Mouse (Mus musculus): ENCODE measurements around the gene Pphln1.

Gene Pphln1

GRCm38 (mm10) chr15:93435998-93436397 lies 37.8 kb downstream of the Pphln1 start:
- DNase-seq, result no peak

DNA sequence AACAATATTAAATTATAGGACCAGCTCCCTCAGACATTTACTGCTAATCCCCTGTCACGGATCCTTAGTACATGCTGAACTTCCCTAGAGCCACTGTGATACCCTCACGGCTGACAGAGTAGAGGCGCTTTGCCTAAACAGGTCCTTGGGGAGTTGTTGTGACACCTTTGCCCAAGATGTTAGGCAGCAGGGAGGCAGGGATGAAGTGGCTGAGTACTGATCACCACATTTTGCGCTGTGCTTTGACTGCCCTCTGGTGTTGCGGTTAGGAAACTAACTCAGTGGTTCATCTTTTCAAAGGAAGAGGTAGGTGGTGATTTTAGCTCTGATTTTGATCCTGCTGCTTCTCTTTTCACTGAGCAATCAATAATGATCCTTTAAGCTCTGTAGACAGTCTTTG lies 40.5 kb downstream of the Pphln1 start:
- peak; percentile 54 to 63 for DNase-seq

DNA sequence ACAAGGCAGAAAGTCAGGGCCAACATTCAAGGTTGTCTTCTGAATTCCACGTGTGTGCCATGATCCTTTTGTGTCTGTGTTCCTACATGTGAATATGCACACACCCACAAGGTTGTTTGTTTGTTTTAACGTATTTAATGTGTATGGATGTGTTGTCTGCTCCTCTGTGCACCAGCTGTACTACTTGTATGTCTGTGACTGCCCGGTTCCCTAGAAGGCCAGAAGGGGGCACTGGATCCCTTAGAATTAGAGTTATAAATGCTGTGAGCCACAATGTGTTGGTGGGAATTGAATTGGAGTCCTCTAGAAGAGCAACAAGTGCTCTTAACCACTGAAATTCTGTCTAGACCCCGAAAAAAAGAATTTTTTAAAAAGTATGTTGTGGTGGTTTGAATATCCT lies 44.1 kb downstream of the Pphln1 start:
- DNase-seq, result peak in 1 of 2 experiments; percentile 12

DNA sequence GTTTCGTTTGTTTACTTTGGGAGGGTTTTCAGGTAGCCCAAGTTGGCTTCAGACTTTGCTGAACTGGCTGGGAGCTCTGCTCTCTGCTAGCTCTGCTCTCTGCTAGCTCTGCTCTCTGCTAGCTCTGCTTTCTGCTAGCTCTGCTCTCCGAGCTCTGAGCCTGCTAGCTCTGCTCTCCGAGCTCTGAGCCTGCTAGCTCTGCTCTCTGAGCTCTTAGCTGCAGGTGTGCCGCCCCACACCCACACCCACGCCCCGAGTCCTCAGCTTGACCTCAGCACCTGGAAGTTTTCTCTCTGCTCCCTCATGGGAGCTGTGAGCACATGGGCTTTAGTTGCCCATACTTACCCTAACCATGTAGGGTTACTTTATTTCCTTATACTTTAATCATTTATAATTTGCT lies 45.5 kb downstream of the Pphln1 start:
- DNase-seq, result no peak

GRCm38 (mm10) chr15:93448862-93449261 lies 50.7 kb downstream of the Pphln1 start:
- no peak for DNase-seq

GRCm38 (mm10) chr15:93453296-93453695 lies 55.1 kb downstream of the Pphln1 start:
- no peak for DNase-seq

GRCm38 (mm10) chr15:93456005-93456404 lies 57.9 kb downstream of the Pphln1 start:
- peak in 1 of 2 experiments; percentile 48 for DNase-seq

GRCm38 (mm10) chr15:93459422-93459821 lies 61.3 kb downstream of the Pphln1 start:
- no peak for DNase-seq

GRCm38 (mm10) chr15:93461066-93461465 lies 62.9 kb downstream of the Pphln1 start:
- no peak for DNase-seq

GRCm38 (mm10) chr15:93471651-93472050 lies 73.5 kb downstream of the Pphln1 start:
- DNase-seq, result no peak

DNA sequence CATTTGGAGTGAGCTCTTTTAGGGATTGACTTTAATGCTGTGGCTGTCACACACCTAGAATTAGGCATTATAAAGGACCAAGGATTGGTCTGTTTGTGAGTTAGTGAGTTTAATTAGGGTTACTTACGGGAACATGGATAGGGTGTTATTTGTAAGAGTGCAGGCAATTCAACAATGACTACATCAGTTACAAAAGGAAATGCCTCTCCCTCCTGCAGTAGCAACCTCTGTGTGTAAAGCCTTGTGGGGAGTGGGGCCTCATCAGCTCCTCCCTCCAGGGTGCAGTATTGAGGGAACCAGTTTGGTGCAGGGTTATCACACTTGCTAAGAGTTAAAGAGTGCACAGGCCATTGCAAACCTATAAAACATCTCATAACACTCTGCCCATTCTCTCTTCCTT lies 73.9 kb downstream of the Pphln1 start:
- no peak for DNase-seq

GRCm38 (mm10) chr15:93474277-93474676 lies 76.1 kb downstream of the Pphln1 start:
- no peak for DNase-seq

DNA sequence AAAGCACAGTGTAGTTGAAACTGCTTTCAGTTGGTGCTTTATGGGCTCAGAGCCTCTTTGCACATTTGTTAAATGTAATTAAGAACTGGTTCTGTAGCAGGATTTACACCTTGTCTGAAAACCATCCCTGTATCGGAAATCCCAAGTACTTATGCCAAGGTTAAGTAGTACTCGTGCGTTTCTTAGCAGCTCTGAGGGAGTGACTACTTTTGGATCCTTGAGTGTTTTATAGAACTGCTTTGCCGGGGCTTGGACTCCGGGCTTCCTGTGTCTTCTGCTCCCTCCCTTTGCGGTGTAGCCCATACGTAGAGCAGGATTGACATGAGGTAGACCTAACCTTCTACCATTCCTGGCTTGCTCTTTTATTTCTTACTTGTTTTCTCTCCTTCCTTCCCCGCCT lies 77.5 kb downstream of the Pphln1 start:
- no peak for DNase-seq

DNA sequence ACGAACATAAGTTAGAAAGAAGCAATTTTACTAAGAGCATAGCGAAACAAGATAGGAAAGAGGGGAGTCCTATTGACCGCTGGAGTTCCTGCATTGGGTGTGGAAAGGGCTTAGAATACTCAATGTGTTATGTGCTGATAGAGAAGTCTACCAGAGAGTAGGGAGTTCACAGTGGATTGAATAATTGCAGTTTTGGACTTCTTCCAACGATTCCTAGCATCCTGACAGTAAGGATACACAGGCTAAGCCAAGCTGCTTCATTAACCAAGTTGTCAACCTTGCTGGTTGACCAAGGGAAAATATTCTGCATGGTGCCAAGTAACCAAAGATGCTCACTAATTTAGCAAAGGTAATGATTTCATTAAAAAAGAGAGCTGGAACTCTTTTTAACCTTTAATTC lies 79.6 kb downstream of the Pphln1 start:
- no peak for DNase-seq

DNA sequence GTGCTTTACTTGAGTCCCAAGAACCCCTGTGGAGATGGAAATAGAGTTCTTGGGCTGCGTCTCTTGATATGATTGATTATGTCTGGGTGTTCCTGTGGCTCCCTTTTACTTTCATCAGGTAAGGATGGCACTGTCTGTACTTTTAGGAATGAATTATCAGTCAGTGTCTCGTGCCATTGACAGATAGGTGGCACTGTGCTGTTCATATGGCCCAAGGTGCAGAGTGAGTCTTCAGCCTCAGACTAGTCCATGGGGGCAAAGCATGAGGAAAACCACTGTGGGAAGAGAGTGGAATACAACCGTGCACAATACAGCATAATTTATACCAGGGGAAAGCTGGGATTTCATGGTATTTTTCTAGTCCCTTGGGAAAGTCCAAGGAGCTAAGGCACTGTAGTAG lies 80.5 kb downstream of the Pphln1 start:
- no peak for DNase-seq

- no peak for DNase-seq
Observed at GRCm38 (mm10) chr15:93479445-93479844, 81.3 kb downstream of the Pphln1 start.

DNA sequence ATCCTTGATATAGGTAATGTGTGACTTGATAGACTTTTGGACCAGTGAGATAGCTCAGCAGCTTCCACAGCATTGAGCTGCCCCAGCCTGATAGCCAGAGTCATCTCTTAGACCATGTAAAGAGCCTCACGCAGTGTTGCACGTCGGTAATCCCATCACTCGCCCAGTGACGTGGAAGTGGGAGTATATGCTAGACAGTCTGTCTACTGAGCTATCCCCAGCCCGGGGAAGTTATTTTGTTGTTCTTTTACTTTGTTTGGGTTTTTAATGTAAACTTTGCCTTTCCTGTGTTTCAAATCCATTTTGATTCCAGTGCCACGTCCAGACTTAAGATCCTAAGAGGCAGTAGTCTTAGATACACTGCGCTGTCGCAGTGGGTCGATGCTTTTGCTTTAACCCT lies 83.0 kb downstream of the Pphln1 start:
- no peak for DNase-seq

- DNase-seq, result no peak
Observed at GRCm38 (mm10) chr15:93484261-93484710, 86.1 kb downstream of the Pphln1 start.

DNA sequence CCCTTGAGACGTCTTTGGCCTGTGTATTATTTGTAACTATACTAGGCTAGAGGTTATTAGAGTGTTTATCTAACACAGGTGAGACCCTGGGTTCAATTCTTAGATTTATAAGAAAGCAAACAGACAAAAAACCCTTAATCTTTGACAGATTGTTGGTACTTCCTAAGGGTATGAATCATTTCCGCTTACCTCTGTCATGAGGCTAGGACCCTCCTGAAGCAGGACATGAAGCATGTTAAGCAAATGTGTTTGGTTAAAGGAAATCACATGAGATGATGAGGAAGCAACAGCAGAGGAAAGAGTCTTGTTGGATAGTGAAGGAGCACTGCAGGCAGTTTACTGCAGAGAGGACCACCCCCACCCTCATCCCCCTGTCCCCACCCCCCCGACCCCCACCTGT lies 87.1 kb downstream of the Pphln1 start:
- DNase-seq, result no peak

- DNase-seq, result peak; percentile 38 to 51
Observed at GRCm38 (mm10) chr15:93486066-93486465, 87.9 kb downstream of the Pphln1 start.

- no peak for DNase-seq
Observed at GRCm38 (mm10) chr15:93489597-93489996, 91.4 kb downstream of the Pphln1 start.

- DNase-seq, result peak in 1 of 2 experiments; percentile 20
Observed at GRCm38 (mm10) chr15:93494700-93495099, 96.5 kb downstream of the Pphln1 start.

- DNase-seq, result no peak
Observed at GRCm38 (mm10) chr15:93499866-93500265, 101.7 kb downstream of the Pphln1 start.

GRCm38 (mm10) chr15:93502703-93503102 lies 104.6 kb downstream of the Pphln1 start:
- no peak for DNase-seq

GRCm38 (mm10) chr15:93503201-93503745 lies 105.1 kb downstream of the Pphln1 start:
- no peak for DNase-seq

All from kidney, postnatal 25 days (tissue).